Mouse (Mus musculus): ENCODE results near the gene Tenm2. TPM values are rescaled to one million over a fixed set of nuclear protein-coding genes. Genes with fewer than 3 reads are reported as not detected.

The Tenm2 gene
- polyA plus RNA-seq, 1 experiment from 2014 or later, result 0.23 TPM

- 55% methylated on average over 4 of the region's 4 CpGs for WGBS (ENCODE audit: insufficient replicate concordance)
- no peak overlapping the region for H3K27ac ChIP-seq
Observed at GRCm38 (mm10) chr11:36872961-36873360, 362.8 kb downstream of the Tenm2 start.

GRCm38 (mm10) chr11:36870548-36870947, 365.2 kb downstream of the Tenm2 start:
- H3K4me1 ChIP-seq, result no peaks in the 10 kb centered on the region
- WGBS (ENCODE audit: insufficient replicate concordance), result 56% methylated on average over 5 of the region's 5 CpGs
- no peak overlapping the region for H3K4me2 ChIP-seq
- no peak overlapping the region for H3K9ac ChIP-seq
- H3K27me3 ChIP-seq (replicated peaks), result no peaks in the 10 kb centered on the region
- H3K36me3 ChIP-seq, result no peaks in the 10 kb centered on the region
- H3K4me3 ChIP-seq, result no peak overlapping the region
- no peak for ATAC-seq
- H3K27ac ChIP-seq, result no peak overlapping the region
- no peaks in the 10 kb centered on the region for H3K9me3 ChIP-seq (replicated peaks)

More at GRCm38 (mm10) chr11:36872961-36873360, 362.8 kb downstream of the Tenm2 start:
- no peak for ATAC-seq
- Histone ChIP-seq H3K9me3 (replicated peaks) (no peaks in the 10 kb centered on the region), H3K9ac (no peak overlapping the region), H3K27me3 (replicated peaks) (no peaks in the 10 kb centered on the region), H3K4me1 (no peaks in the 10 kb centered on the region), H3K36me3 (no peaks in the 10 kb centered on the region), H3K4me3 (no peak overlapping the region), H3K4me2 (no peak overlapping the region)

- Histone ChIP-seq H3K9ac (no peak overlapping the region), H3K9me3 (replicated peaks) (no peaks in the 10 kb centered on the region), H3K36me3 (no peaks in the 10 kb centered on the region), H3K4me2 (no peak overlapping the region), H3K4me1 (no peaks in the 10 kb centered on the region), H3K27me3 (replicated peaks) (no peaks in the 10 kb centered on the region), H3K27ac (no peak overlapping the region), H3K4me3 (no peak overlapping the region)
- no peak for ATAC-seq
- WGBS (ENCODE audit: insufficient replicate concordance), result 39% methylated on average over 3 of the region's 3 CpGs
Observed at GRCm38 (mm10) chr11:36851690-36852089, 384.1 kb downstream of the Tenm2 start.

GRCm38 (mm10) chr11:36847451-36847850, 388.3 kb downstream of the Tenm2 start:
- Histone ChIP-seq H3K4me2 (no peak overlapping the region), H3K9me3 (replicated peaks) (no peaks in the 10 kb centered on the region), H3K27me3 (replicated peaks) (no peaks in the 10 kb centered on the region), H3K4me1 (no peaks in the 10 kb centered on the region), H3K9ac (no peak overlapping the region), H3K4me3 (no peak overlapping the region), H3K36me3 (no peaks in the 10 kb centered on the region), H3K27ac (no peak overlapping the region)
- WGBS (ENCODE audit: insufficient replicate concordance), result 71% methylated on average over 6 of the region's 6 CpGs
- ATAC-seq, result no peak

- no peak overlapping the region for H3K9ac ChIP-seq
- 59% methylated on average over 4 of the region's 4 CpGs for WGBS (ENCODE audit: insufficient replicate concordance)
- H3K4me1 ChIP-seq, result no peaks in the 10 kb centered on the region
- no peak overlapping the region for H3K27ac ChIP-seq
- H3K9me3 ChIP-seq (replicated peaks), result no peaks in the 10 kb centered on the region
- H3K4me3 ChIP-seq, result no peak overlapping the region
- ATAC-seq, result no peak
- H3K4me2 ChIP-seq, result no peak overlapping the region
- H3K36me3 ChIP-seq, result no peaks in the 10 kb centered on the region
- no peaks in the 10 kb centered on the region for H3K27me3 ChIP-seq (replicated peaks)
Observed at GRCm38 (mm10) chr11:36832855-36833254, 402.9 kb downstream of the Tenm2 start.

GRCm38 (mm10) chr11:36831511-36831910, 404.3 kb downstream of the Tenm2 start:
- Histone ChIP-seq H3K4me2 (no peak overlapping the region), H3K27ac (no peak overlapping the region), H3K9me3 (replicated peaks) (no peaks in the 10 kb centered on the region), H3K4me1 (no peaks in the 10 kb centered on the region), H3K27me3 (replicated peaks) (no peaks in the 10 kb centered on the region), H3K9ac (no peak overlapping the region), H3K4me3 (no peak overlapping the region), H3K36me3 (no peaks in the 10 kb centered on the region)
- WGBS (ENCODE audit: insufficient replicate concordance), result 57% methylated on average over 11 of the region's 11 CpGs
- ATAC-seq, result no peak

GRCm38 (mm10) chr11:36824666-36825065, 411.1 kb downstream of the Tenm2 start:
- Histone ChIP-seq H3K36me3 (no peaks in the 10 kb centered on the region), H3K4me2 (no peak overlapping the region), H3K9me3 (replicated peaks) (no peaks in the 10 kb centered on the region), H3K4me3 (no peak overlapping the region), H3K27me3 (replicated peaks) (no peaks in the 10 kb centered on the region), H3K4me1 (no peaks in the 10 kb centered on the region), H3K27ac (no peak overlapping the region), H3K9ac (no peak overlapping the region)
- ATAC-seq, result no peak
- 42% methylated on average over 7 of the region's 7 CpGs for WGBS (ENCODE audit: insufficient replicate concordance)

GRCm38 (mm10) chr11:36804615-36805014, 431.1 kb downstream of the Tenm2 start:
- H3K9me3 ChIP-seq (replicated peaks), result no peaks in the 10 kb centered on the region
- no peak for ATAC-seq
- H3K4me2 ChIP-seq, result no peak overlapping the region
- H3K9ac ChIP-seq, result no peak overlapping the region
- no peaks in the 10 kb centered on the region for H3K36me3 ChIP-seq
- H3K4me3 ChIP-seq, result no peak overlapping the region
- H3K4me1 ChIP-seq, result no peaks in the 10 kb centered on the region
- WGBS (ENCODE audit: insufficient replicate concordance), result 45% methylated on average over 1 of the region's 1 CpGs
- no peak overlapping the region for H3K27ac ChIP-seq
- H3K27me3 ChIP-seq (replicated peaks), result no peaks in the 10 kb centered on the region

- Histone ChIP-seq H3K4me3 (no peak overlapping the region), H3K27me3 (replicated peaks) (no peaks in the 10 kb centered on the region), H3K9me3 (replicated peaks) (no peaks in the 10 kb centered on the region), H3K4me2 (no peak overlapping the region), H3K4me1 (no peaks in the 10 kb centered on the region), H3K27ac (no peak overlapping the region), H3K9ac (no peak overlapping the region), H3K36me3 (no peaks in the 10 kb centered on the region)
- no peak for ATAC-seq
- 58% methylated on average over 8 of the region's 8 CpGs for WGBS (ENCODE audit: insufficient replicate concordance)
Observed at GRCm38 (mm10) chr11:36802208-36802631, 433.5 kb downstream of the Tenm2 start.

GRCm38 (mm10) chr11:36801683-36802082, 434.1 kb downstream of the Tenm2 start:
- Histone ChIP-seq H3K4me3 (no peak overlapping the region), H3K9ac (no peak overlapping the region), H3K4me2 (no peak overlapping the region), H3K27ac (no peak overlapping the region), H3K4me1 (no peaks in the 10 kb centered on the region), H3K27me3 (replicated peaks) (no peaks in the 10 kb centered on the region), H3K36me3 (no peaks in the 10 kb centered on the region), H3K9me3 (replicated peaks) (no peaks in the 10 kb centered on the region)
- ATAC-seq, result no peak
- WGBS (ENCODE audit: insufficient replicate concordance), result 76% methylated on average over 4 of the region's 4 CpGs

- Histone ChIP-seq H3K27ac (no peak overlapping the region), H3K9ac (no peak overlapping the region), H3K27me3 (replicated peaks) (no peaks in the 10 kb centered on the region), H3K9me3 (replicated peaks) (no peaks in the 10 kb centered on the region), H3K4me2 (no peak overlapping the region), H3K36me3 (no peaks in the 10 kb centered on the region), H3K4me1 (no peaks in the 10 kb centered on the region), H3K4me3 (no peak overlapping the region)
- 70% methylated on average over 8 of the region's 8 CpGs for WGBS (ENCODE audit: insufficient replicate concordance)
- no peak for ATAC-seq
Observed at GRCm38 (mm10) chr11:36799409-36799808, 436.4 kb downstream of the Tenm2 start.

- Histone ChIP-seq H3K4me2 (no peak overlapping the region), H3K4me1 (no peaks in the 10 kb centered on the region), H3K36me3 (no peaks in the 10 kb centered on the region), H3K9ac (no peak overlapping the region), H3K4me3 (no peak overlapping the region), H3K9me3 (replicated peaks) (no peaks in the 10 kb centered on the region), H3K27me3 (replicated peaks) (no peaks in the 10 kb centered on the region), H3K27ac (no peak overlapping the region)
- ATAC-seq, result no peak
- 66% methylated on average over 3 of the region's 3 CpGs for WGBS (ENCODE audit: insufficient replicate concordance)
Observed at GRCm38 (mm10) chr11:36758009-36758408, 477.8 kb downstream of the Tenm2 start.

- Histone ChIP-seq H3K9me3 (replicated peaks) (no peaks in the 10 kb centered on the region), H3K27ac (no peak overlapping the region), H3K9ac (no peak overlapping the region), H3K27me3 (replicated peaks) (no peaks in the 10 kb centered on the region), H3K4me3 (no peak overlapping the region), H3K4me1 (no peaks in the 10 kb centered on the region), H3K36me3 (no peaks in the 10 kb centered on the region), H3K4me2 (no peak overlapping the region)
- no peak for ATAC-seq
- 81% methylated on average over 4 of the region's 4 CpGs for WGBS (ENCODE audit: insufficient replicate concordance)
Observed at GRCm38 (mm10) chr11:36746286-36746685, 489.5 kb downstream of the Tenm2 start.

All from liver, embryonic 12.5 days (tissue).